Mouse (Mus musculus): ENCODE results near the gene Nav2. TPM values are rescaled to one million over a fixed set of nuclear protein-coding genes. Genes with fewer than 3 reads are reported as not detected.

The Nav2 gene
- polyA plus RNA-seq, 1 experiment from 2014 or later = 22.4 TPM

- DNase-seq (ENCODE audit: low spot score) (no peak), ATAC-seq (no peak)
- no peak overlapping the region for H3K27ac ChIP-seq (ENCODE audit: low read length)
- no peaks in the 10 kb centered on the region for H3K36me3 ChIP-seq (ENCODE audit: insufficient read depth, low read length)
- no peak overlapping the region for H3K9ac ChIP-seq (replicated peaks; ENCODE audit: low read depth)
- no peak overlapping the region for H3K4me2 ChIP-seq (replicated peaks; ENCODE audit: low read depth, low read length)
- 80% methylated on average over 5 of the region's 5 CpGs for WGBS
- H3K27me3 ChIP-seq (replicated peaks; ENCODE audit: insufficient read depth, low read length) = no peaks in the 10 kb centered on the region
- TF ChIP-seq CTCF (IDR thresholded peaks at IDR 0.05) (no peak), EP300 (IDR thresholded peaks at IDR 0.05) (no peak)
- no peak overlapping the region for H3K4me3 ChIP-seq (ENCODE audit: low read depth, low read length)
- no peaks in the 10 kb centered on the region for H3K9me3 ChIP-seq (ENCODE audit: low read length)
- H3K4me1 ChIP-seq (ENCODE audit: insufficient read depth, low read depth, low read length) = peaks cover 4% of the 10 kb centered on the region; the same call in 1 of the 2 replicates
These were observed 280.8 kb downstream of the Nav2 start for GRCm38 (mm10) chr7:49189364-49189763.

DNA sequence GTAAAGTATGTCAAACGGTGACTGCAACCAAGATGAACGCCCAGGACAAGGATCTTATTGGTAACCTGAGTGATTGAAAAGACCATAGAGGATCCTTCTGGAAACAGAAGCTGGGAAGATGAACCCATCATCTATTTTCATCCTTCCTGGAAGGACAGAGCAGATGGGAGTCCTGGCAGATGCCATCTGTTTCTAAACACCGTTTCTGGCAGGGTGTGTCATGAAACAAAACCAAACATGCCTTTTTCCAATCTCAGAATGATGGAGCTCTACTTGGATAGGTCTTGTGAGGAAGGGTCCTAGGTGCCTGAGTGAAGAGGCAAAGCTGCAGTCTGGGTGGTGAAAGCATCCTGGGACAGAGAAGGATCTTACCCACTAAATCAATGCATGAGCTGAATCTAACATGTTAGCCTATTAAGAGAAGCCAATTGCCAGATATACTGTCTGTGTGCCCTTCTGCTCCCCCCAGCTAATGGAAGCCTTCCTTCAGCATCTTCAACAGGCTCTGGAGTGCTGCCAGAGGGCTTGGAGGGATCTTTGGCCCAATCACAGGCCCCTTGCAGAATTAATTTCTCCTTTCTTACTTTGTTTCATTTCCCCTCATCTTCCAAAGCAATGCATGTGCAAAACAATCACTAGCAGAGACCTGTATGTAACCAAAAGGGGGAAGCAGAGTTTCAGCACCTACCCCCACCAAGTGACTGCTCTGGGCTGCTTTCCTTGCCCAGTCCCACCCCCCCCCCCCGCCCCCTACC, 281.9 kb downstream of the Nav2 start:
- no peaks in the 10 kb centered on the region for H3K9me3 ChIP-seq (ENCODE audit: low read length)
- H3K27me3 ChIP-seq (replicated peaks; ENCODE audit: insufficient read depth, low read length) = no peaks in the 10 kb centered on the region
- H3K36me3 ChIP-seq (ENCODE audit: insufficient read depth, low read length) = no peaks in the 10 kb centered on the region
- DNase-seq (ENCODE audit: low spot score) (no peak), ATAC-seq (no peak)
- H3K27ac ChIP-seq (ENCODE audit: low read length) = no peak overlapping the region
- H3K4me1 ChIP-seq (ENCODE audit: insufficient read depth, low read depth, low read length) = peaks cover 4% of the 10 kb centered on the region; the same call in 1 of the 2 replicates
- TF ChIP-seq EP300 (IDR thresholded peaks at IDR 0.05) (no peak), CTCF (IDR thresholded peaks at IDR 0.05) (no peak)
- no peak overlapping the region for H3K9ac ChIP-seq (replicated peaks; ENCODE audit: low read depth)
- H3K4me3 ChIP-seq (ENCODE audit: low read depth, low read length) = no peak overlapping the region
- no peak overlapping the region for H3K4me2 ChIP-seq (replicated peaks; ENCODE audit: low read depth, low read length)
- WGBS = 58% methylated on average over 4 of the region's 4 CpGs

- WGBS = 43% methylated on average over 7 of the region's 7 CpGs
- H3K4me3 ChIP-seq (ENCODE audit: low read depth, low read length) = no peak overlapping the region
- H3K4me2 ChIP-seq (replicated peaks; ENCODE audit: low read depth, low read length) = no peak overlapping the region
- no peak overlapping the region for H3K9ac ChIP-seq (replicated peaks; ENCODE audit: low read depth)
- ATAC-seq (peak; percentile 84), DNase-seq (ENCODE audit: low spot score) (peak; percentile 69)
- H3K27ac ChIP-seq (ENCODE audit: low read length) = no peak overlapping the region
- peaks cover under 1% of the 10 kb centered on the region; the same call in 1 of the 2 replicates for H3K4me1 ChIP-seq (ENCODE audit: insufficient read depth, low read depth, low read length)
- H3K36me3 ChIP-seq (ENCODE audit: insufficient read depth, low read length) = no peaks in the 10 kb centered on the region
- H3K27me3 ChIP-seq (replicated peaks; ENCODE audit: insufficient read depth, low read length) = no peaks in the 10 kb centered on the region
- H3K9me3 ChIP-seq (ENCODE audit: low read length) = no peaks in the 10 kb centered on the region
- no peak for TF ChIP-seq CTCF (IDR thresholded peaks at IDR 0.05)
- peak; percentile 44 for TF ChIP-seq EP300 (IDR thresholded peaks at IDR 0.05)
These were observed 282.7 kb downstream of the Nav2 start for GRCm38 (mm10) chr7:49191081-49191678.

DNA sequence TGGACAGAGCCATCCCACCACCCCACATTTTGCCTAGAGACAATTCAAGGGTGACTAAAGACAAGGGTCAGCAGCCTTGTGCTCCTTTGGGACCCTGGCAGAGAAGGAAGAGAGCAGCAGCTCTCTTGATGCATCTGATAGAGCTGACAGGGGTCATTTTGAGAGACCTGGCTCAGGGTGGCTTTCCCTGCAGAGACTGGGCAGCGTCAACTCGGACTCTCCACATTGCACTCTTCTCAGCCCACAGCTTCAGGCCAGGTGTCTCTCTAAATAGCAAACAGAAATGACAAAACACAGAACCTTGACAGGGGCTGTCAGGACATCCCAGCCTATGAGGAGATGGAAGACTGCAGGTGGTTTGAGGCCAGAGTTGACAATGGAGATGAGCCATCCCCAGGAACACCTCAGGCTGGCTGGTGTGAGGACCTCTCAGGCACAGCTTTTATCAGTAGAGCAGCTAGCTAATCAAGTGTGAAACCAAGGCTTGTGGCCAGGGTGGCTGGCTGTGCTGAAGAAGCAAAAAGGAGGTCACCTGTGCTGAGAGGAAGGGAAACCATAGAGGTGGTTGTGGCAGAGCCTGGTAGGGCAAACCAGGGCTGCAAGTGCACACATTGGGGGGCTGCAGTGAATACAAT, 283.7 kb downstream of the Nav2 start:
- no peak for ATAC-seq
- no peaks in the 10 kb centered on the region for H3K27me3 ChIP-seq (replicated peaks; ENCODE audit: insufficient read depth, low read length)
- no peak overlapping the region for H3K9ac ChIP-seq (replicated peaks; ENCODE audit: low read depth)
- no peak for DNase-seq (ENCODE audit: low spot score)
- H3K27ac ChIP-seq (ENCODE audit: low read length) = no peak overlapping the region
- H3K36me3 ChIP-seq (ENCODE audit: insufficient read depth, low read length) = no peaks in the 10 kb centered on the region
- no peak overlapping the region for H3K4me2 ChIP-seq (replicated peaks; ENCODE audit: low read depth, low read length)
- H3K9me3 ChIP-seq (ENCODE audit: low read length) = no peaks in the 10 kb centered on the region
- WGBS = 77% methylated on average over 2 of the region's 2 CpGs
- no peaks in the 10 kb centered on the region for H3K4me1 ChIP-seq (ENCODE audit: insufficient read depth, low read depth, low read length)
- H3K4me3 ChIP-seq (ENCODE audit: low read depth, low read length) = no peak overlapping the region
- TF ChIP-seq CTCF (IDR thresholded peaks at IDR 0.05) = no peak

DNA sequence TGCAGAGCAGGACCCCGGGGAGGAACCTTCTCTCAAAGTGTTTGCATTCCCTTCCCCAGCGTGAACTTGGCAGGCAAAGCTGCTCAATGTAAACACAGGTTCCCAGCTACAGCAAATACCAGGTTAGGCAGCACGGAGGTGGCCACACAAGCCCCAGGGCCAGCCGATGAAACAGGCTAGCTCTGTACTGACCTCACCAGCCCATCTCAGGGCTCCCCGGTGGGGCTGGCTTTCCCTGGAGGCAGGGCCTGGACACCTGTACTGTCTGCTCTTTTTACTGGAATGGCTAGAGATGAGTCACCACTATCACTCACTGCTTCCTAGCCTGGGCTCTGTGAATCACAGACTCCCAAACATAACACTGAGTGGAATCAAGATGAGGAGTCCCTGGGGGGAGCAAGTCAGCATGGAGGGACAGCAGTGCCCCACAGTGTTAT, 287.2 kb downstream of the Nav2 start:
- ATAC-seq (peak; percentile 81), DNase-seq (ENCODE audit: low spot score) (peak; percentile 83)
- Histone ChIP-seq H3K36me3 (ENCODE audit: insufficient read depth, low read length) (no peaks in the 10 kb centered on the region), H3K27me3 (replicated peaks; ENCODE audit: insufficient read depth, low read length) (no peaks in the 10 kb centered on the region), H3K27ac (ENCODE audit: low read length) (peak overlapping the region; percentile 44), H3K9me3 (ENCODE audit: low read length) (no peaks in the 10 kb centered on the region), H3K4me3 (ENCODE audit: low read depth, low read length) (no peak overlapping the region), H3K4me2 (replicated peaks; ENCODE audit: low read depth, low read length) (no peak overlapping the region), H3K9ac (replicated peaks; ENCODE audit: low read depth) (no peak overlapping the region), H3K4me1 (ENCODE audit: insufficient read depth, low read depth, low read length) (no peaks in the 10 kb centered on the region)
- no peak for TF ChIP-seq CTCF (IDR thresholded peaks at IDR 0.05)
- 0 out of 2 replicates have a peak, but pooled peaks have one; percentile 47 for TF ChIP-seq EP300 (IDR thresholded peaks at IDR 0.05)
- WGBS = 22% methylated on average over 5 of the region's 5 CpGs

DNA sequence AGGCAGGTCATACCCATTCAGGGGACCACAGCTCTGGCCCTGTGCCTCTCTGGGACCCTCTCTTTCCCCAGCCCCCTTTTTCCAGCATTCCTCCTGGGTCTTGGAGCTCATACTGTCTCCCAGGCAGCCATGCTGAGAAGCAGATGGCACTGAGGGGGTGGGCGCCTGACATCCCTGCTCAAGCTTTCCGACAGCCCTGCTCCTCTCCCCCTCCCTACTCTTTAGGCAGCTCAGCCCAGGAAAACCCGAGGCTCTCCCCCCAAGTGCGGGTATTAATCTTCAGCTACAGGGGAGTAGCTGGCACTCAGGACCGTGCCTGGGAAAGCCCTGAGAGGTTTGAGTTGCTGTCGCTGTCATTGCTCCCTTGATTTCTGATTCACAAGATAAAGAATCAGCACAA, 290.9 kb downstream of the Nav2 start:
- Histone ChIP-seq H3K4me3 (ENCODE audit: low read depth, low read length) (no peak overlapping the region), H3K4me1 (ENCODE audit: insufficient read depth, low read depth, low read length) (no peaks in the 10 kb centered on the region), H3K9me3 (ENCODE audit: low read length) (no peaks in the 10 kb centered on the region), H3K36me3 (ENCODE audit: insufficient read depth, low read length) (no peaks in the 10 kb centered on the region), H3K27me3 (replicated peaks; ENCODE audit: insufficient read depth, low read length) (no peaks in the 10 kb centered on the region), H3K27ac (ENCODE audit: low read length) (no peak overlapping the region), H3K4me2 (replicated peaks; ENCODE audit: low read depth, low read length) (no peak overlapping the region), H3K9ac (replicated peaks; ENCODE audit: low read depth) (no peak overlapping the region)
- DNase-seq (ENCODE audit: low spot score) = no peak
- 32% methylated on average over 6 of the region's 6 CpGs for WGBS
- no peak for TF ChIP-seq EP300 (IDR thresholded peaks at IDR 0.05)
- no peak for TF ChIP-seq CTCF (IDR thresholded peaks at IDR 0.05)
- ATAC-seq = no peak

All from lung, postnatal 0 days (tissue).